Mouse (Mus musculus) stomach, adult 2 months (tissue): ENCODE measurements around the gene Sprr2j-ps. TPM values are rescaled to one million over a fixed set of nuclear protein-coding genes. Genes with fewer than 3 reads are reported as not detected.

Experiments used
- polyA plus RNA-seq: library from polyadenylated mRNA; depleted of rRNA; stranded (reverse); fragments of >200 nt; gene quantifications from 2 replicates; pipeline ENCODE4 v1.2.3, GENCODE M21; 2012; rRNA removed

The Sprr2j-ps gene
- 16.1 and 18.8 TPM in 2 replicates for polyA plus RNA-seq

GRCm38 (mm10) chr3:92417782-92418181 is at the start of gene Sprr2j-ps:
Gene Sprr2j-ps, plus strand, starts transcription at chr3:92418082.

GRCm38 (mm10) chr3:92385385-92385784 is 32.5 kb upstream of the Sprr2j-ps start, which contains the start of gene Sprr2h:
Gene Sprr2h, plus strand, starts transcription at chr3:92385685.

GRCm38 (mm10) chr3:92407691-92408090 is 10.2 kb upstream of the Sprr2j-ps start, which contains the start of gene Sprr2i:
Gene Sprr2i, plus strand, starts transcription at chr3:92407991.

DNA sequence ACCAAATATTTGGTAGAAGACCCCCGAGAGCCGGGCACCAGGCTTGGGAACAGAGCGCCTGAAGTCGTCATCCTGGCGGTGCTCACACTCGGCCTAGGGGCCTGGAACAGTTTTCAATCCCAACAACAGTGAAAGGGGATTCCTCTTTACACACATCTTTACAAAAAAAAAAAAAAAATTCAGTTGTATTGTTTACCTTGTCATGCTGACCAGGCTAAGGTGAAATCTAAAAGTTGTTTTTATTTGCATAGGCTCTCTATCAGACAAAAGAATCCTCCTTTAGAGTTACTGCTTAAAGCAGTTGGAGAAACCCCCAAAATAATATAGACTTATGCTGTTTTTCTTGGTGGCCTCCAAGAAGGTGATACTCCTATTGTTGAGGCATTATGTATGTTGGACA is 11.4 kb downstream of the Sprr2j-ps start, which contains the start of gene Gm9774:
TSS of gene Gm9774 (minus strand) at position 101 of the 400 bp plus-strand sequence.

GRCm38 (mm10) chr3:92432282-92432681 is 14.4 kb downstream of the Sprr2j-ps start, which contains the start of gene Sprr2k:
Gene Sprr2k, plus strand, starts transcription at chr3:92432582.

GRCm38 (mm10) chr3:92438689-92439088 is 20.8 kb downstream of the Sprr2j-ps start, which contains the start of gene Sprr1b:
Gene Sprr1b, minus strand, starts transcription at chr3:92438789.

GRCm38 (mm10) chr3:92458620-92459019 is 40.7 kb downstream of the Sprr2j-ps start, which contains the start of gene Sprr3:
Gene Sprr3, minus strand, starts transcription at chr3:92458720.

Other genes with a start within 250 kb of the Sprr2j-ps start
- 36.4 and 39.0 TPM in 2 replicates for gene Sprr2a1, start 202.3 kb upstream of the Sprr2j-ps start, polyA plus RNA-seq
- 33,133 and 71,165 TPM in 2 replicates for gene Sprr2a2, start 202.2 kb upstream of the Sprr2j-ps start, polyA plus RNA-seq
- 693 and 1,565 TPM in 2 replicates for gene Sprr2a3, start 132.7 kb upstream of the Sprr2j-ps start, polyA plus RNA-seq
- gene Sprr2b, start 101.5 kb upstream of the Sprr2j-ps start, polyA plus RNA-seq, result 9.6 and 30.5 TPM in 2 replicates
- 9.8 and 18.7 TPM in 2 replicates for gene Sprr2d, start 78.9 kb upstream of the Sprr2j-ps start, polyA plus RNA-seq
- gene Sprr2e, start 65.9 kb upstream of the Sprr2j-ps start, polyA plus RNA-seq, result 3.8 and 5.0 TPM in 2 replicates
- gene Sprr2f, start 52.9 kb upstream of the Sprr2j-ps start, polyA plus RNA-seq, result 2.9 and 7.7 TPM in 2 replicates
- gene Sprr2h, start 32.4 kb upstream of the Sprr2j-ps start, polyA plus RNA-seq, result 0.20 and 0.31 TPM in 2 replicates
- gene Sprr2i, start 10.1 kb upstream of the Sprr2j-ps start, polyA plus RNA-seq, result 37.4 and 59.0 TPM in 2 replicates
- 4.8 and 10.8 TPM in 2 replicates for gene Gm9774, start 11.3 kb downstream of the Sprr2j-ps start, polyA plus RNA-seq
- gene Sprr2k, start 14.5 kb downstream of the Sprr2j-ps start, polyA plus RNA-seq, result 0.52 and 0.62 TPM in 2 replicates
- gene Sprr1b, start 20.7 kb downstream of the Sprr2j-ps start, polyA plus RNA-seq, result 22.3 and 23.6 TPM in 2 replicates
- 1,016 and 1,618 TPM in 2 replicates for gene Sprr3, start 40.6 kb downstream of the Sprr2j-ps start, polyA plus RNA-seq
- gene Sprr1a, start 67.8 kb downstream of the Sprr2j-ps start, polyA plus RNA-seq, result 608 and 748 TPM in 2 replicates
- not detected in 2 replicates for gene Sprr4, start 82.4 kb downstream of the Sprr2j-ps start, polyA plus RNA-seq
- gene 2310046K23Rik, start 116.4 kb downstream of the Sprr2j-ps start, polyA plus RNA-seq, result 0.13 and 0.28 TPM in 2 replicates
- gene Ivl, start 155.7 kb downstream of the Sprr2j-ps start, polyA plus RNA-seq, result 1.8 and 2.7 TPM in 2 replicates
- gene Smcp, start 170.9 kb downstream of the Sprr2j-ps start, polyA plus RNA-seq, result not detected in 2 replicates
- 2.9 and 3.0 TPM in 2 replicates for gene 2210017I01Rik, start 189.4 kb downstream of the Sprr2j-ps start, polyA plus RNA-seq
- 0.77 and 3.0 TPM in 2 replicates for gene Lce6a, start 203.6 kb downstream of the Sprr2j-ps start, polyA plus RNA-seq
- 113 and 390 TPM in 2 replicates for gene Lce1a1, start 230.2 kb downstream of the Sprr2j-ps start, polyA plus RNA-seq
- 117 and 331 TPM in 2 replicates for gene Lce1b, start 238.8 kb downstream of the Sprr2j-ps start, polyA plus RNA-seq